Mouse (Mus musculus) liver, postnatal 0 days (tissue): ENCODE data around the gene Hsd11b1. TPM values are rescaled to one million over a fixed set of nuclear protein-coding genes. Genes with fewer than 3 reads are reported as not detected.
"Not testable (repeated sequence)": the region's sequence is repeated elsewhere in the genome, so short reads cannot be mapped to it uniquely, and the experiment has no call there.

Experiments
- ATAC-seq: fragments of 200-750 bp; cut with Nextera tagmentation; 2 replicates; pipeline ENCODE4 v1.8.0; 2017; ENCODE audit warnings: mild to moderate bottlenecking, moderate library complexity
- DNase-seq: peaks from one replicate; pipeline ENCODE4 v3.0.0-alpha.2; 2016
- H3K27ac ChIP-seq: fragments of 300-500 bp; sonication (generic); 2 replicates; pipeline ENCODE4 v1.5.1; 2014; ENCODE audit warnings: antibody characterized with exemption, moderate library complexity, mild to moderate bottlenecking, low read depth
- H3K27me3 ChIP-seq: fragments of 300-500 bp; sonication (generic); 2 replicates; pipeline ENCODE4 v1.6.1; 2014; ENCODE audit warnings: low read length, control low read depth, mixed read lengths; ENCODE audit not compliant: insufficient read depth
- H3K36me3 ChIP-seq: fragments of 300-500 bp; sonication (generic); replicated peaks from 2 replicates; pipeline ENCODE4 v1.6.1; 2014; ENCODE audit warnings: mild to moderate bottlenecking, control low read depth, low read length, moderate library complexity, mixed read lengths; ENCODE audit not compliant: insufficient read depth
- H3K4me1 ChIP-seq: fragments of 300-500 bp; sonication (generic); 2 replicates; pipeline ENCODE4 v1.6.1; 2014; ENCODE audit warnings: antibody characterized with exemption, mild to moderate bottlenecking, control low read depth; ENCODE audit not compliant: insufficient read depth
- H3K4me2 ChIP-seq: fragments of 300-500 bp; sonication (generic); 2 replicates; pipeline ENCODE4 v1.6.1; 2014; ENCODE audit warnings: low read depth, mild to moderate bottlenecking, low read length, moderate library complexity, mixed read lengths
- H3K4me3 ChIP-seq: fragments of 300-500 bp; sonication (generic); 2 replicates; pipeline ENCODE4 v1.5.1; 2014; ENCODE audit warnings: low read depth, low read length
- H3K9ac ChIP-seq: fragments of 300-500 bp; sonication (generic); replicated peaks from 2 replicates; pipeline ENCODE4 v1.6.1; 2014; ENCODE audit warnings: mild to moderate bottlenecking, moderate library complexity
- H3K9me3 ChIP-seq: fragments of 300-500 bp; sonication (generic); 2 replicates; pipeline ENCODE4 v1.6.1; 2016; ENCODE audit warnings: mild to moderate bottlenecking, control low read depth, low read length, mixed read lengths
- CTCF ChIP-seq: sonication (generic); IDR thresholded peaks from 2 replicates; pipeline ENCODE4 v1.5.1; 2016; ENCODE audit warnings: antibody characterized with exemption, low read depth
- EP300 ChIP-seq: IDR thresholded peaks from 2 replicates; pipeline ENCODE4 v1.6.1; 2016; ENCODE audit warnings: antibody characterized with exemption, low read depth, mild to moderate bottlenecking
- WGBS: fragments of 180-500 bp; shearing (Covaris S2); extraction: QIAGEN DNeasy Blood & Tissue Kit; methylation state at CpG from one replicate; pipeline ENCODE4 v1.1.7; 2014; ENCODE audit not compliant: insufficient replicate concordance; 5-methylcytosine and 5-hydroxymethylcytosine counted together
- polyA plus RNA-seq: library from polyadenylated mRNA; unstranded; fragments of >200 nt; fragmentation: Nextera tagmentation; extraction: Ambion mirVana; gene quantifications from 2 replicates; pipeline ENCODE4 v1.2.1, GENCODE M21; 2015

Hsd11b1 gene
- polyA plus RNA-seq, 1 experiment from 2014 or later: 252 TPM

GRCm38 (mm10) chr1:193259559-193259958 lies 4.3 kb downstream of the Hsd11b1 start:
- Histone ChIP-seq H3K27ac (no peak overlapping the region), H3K9ac (no peak overlapping the region), H3K27me3 (no peaks in the 10 kb centered on the region), H3K9me3 (no peaks in the 10 kb centered on the region), H3K4me2 (no peak overlapping the region), H3K4me3 (no peak overlapping the region), H3K36me3 (no peaks in the 10 kb centered on the region), H3K4me1 (peaks cover 13% of the 10 kb centered on the region; the same call in 1 of the 2 replicates)
- ATAC-seq: no peak
- no peak for DNase-seq
- 76% methylated on average over 9 of the region's 9 CpGs for WGBS
- TF ChIP-seq EP300 (no peak), CTCF (no peak)

GRCm38 (mm10) chr1:193256621-193257098 lies 7.2 kb downstream of the Hsd11b1 start:
- H3K27ac ChIP-seq: no peak overlapping the region
- no peak overlapping the region for H3K4me3 ChIP-seq
- H3K36me3 ChIP-seq: no peaks in the 10 kb centered on the region
- no peaks in the 10 kb centered on the region for H3K9me3 ChIP-seq
- H3K4me2 ChIP-seq: no peak overlapping the region
- ATAC-seq: no peak
- 0 out of 2 replicates have a peak, but pooled peaks cover under 1% of the 10 kb centered on the region for H3K4me1 ChIP-seq
- WGBS: 60% methylated on average over 5 of the region's 5 CpGs
- DNase-seq: no peak
- no peak overlapping the region for H3K9ac ChIP-seq
- H3K27me3 ChIP-seq: no peaks in the 10 kb centered on the region
- no peak for TF ChIP-seq CTCF
- no peak for TF ChIP-seq EP300

- Histone ChIP-seq H3K4me1 (no peaks in the 10 kb centered on the region), H3K36me3 (no peaks in the 10 kb centered on the region), H3K27me3 (no peaks in the 10 kb centered on the region), H3K9ac (no peak overlapping the region), H3K4me2 (no peak overlapping the region), H3K9me3 (no peaks in the 10 kb centered on the region), H3K27ac (no peak overlapping the region), H3K4me3 (no peak overlapping the region)
- TF ChIP-seq EP300 (no peak), CTCF (no peak)
- DNase-seq: no peak
- ATAC-seq: no peak
These were observed 7.6 kb downstream of the Hsd11b1 start for GRCm38 (mm10) chr1:193256289-193256577.

- no peak overlapping the region for H3K27ac ChIP-seq
- H3K27me3 ChIP-seq: no peaks in the 10 kb centered on the region
- DNase-seq (peak; percentile 74), ATAC-seq (no peak; the same call in 1 of the 2 replicates)
- no peaks in the 10 kb centered on the region for H3K9me3 ChIP-seq
- no peaks in the 10 kb centered on the region for H3K4me1 ChIP-seq
- no peak overlapping the region for H3K9ac ChIP-seq
- TF ChIP-seq CTCF (peak; percentile 66), EP300 (no peak)
- no peak overlapping the region for H3K4me3 ChIP-seq
- H3K4me2 ChIP-seq: no peak overlapping the region
- no peaks in the 10 kb centered on the region for H3K36me3 ChIP-seq
- WGBS: 31% methylated on average over 3 of the region's 3 CpGs
These were observed 8.2 kb downstream of the Hsd11b1 start for GRCm38 (mm10) chr1:193255488-193256288.

- 56% methylated on average over 8 of the region's 8 CpGs for WGBS
- no peak overlapping the region for H3K27ac ChIP-seq
- H3K4me2 ChIP-seq: no peak overlapping the region
- DNase-seq (no peak), ATAC-seq (no peak)
- H3K4me1 ChIP-seq: no peaks in the 10 kb centered on the region
- no peaks in the 10 kb centered on the region for H3K27me3 ChIP-seq
- no peak overlapping the region for H3K9ac ChIP-seq
- no peaks in the 10 kb centered on the region for H3K9me3 ChIP-seq
- no peak for TF ChIP-seq CTCF
- no peak for TF ChIP-seq EP300
- no peak overlapping the region for H3K4me3 ChIP-seq
- H3K36me3 ChIP-seq: no peaks in the 10 kb centered on the region
These were observed 8.8 kb downstream of the Hsd11b1 start for GRCm38 (mm10) chr1:193255032-193255431.

GRCm38 (mm10) chr1:193253895-193254294 lies 10.0 kb downstream of the Hsd11b1 start:
- not testable (repeated sequence) for H3K4me2 ChIP-seq, H3K36me3 ChIP-seq, H3K27me3 ChIP-seq, DNase-seq, H3K27ac ChIP-seq, H3K9ac ChIP-seq, H3K9me3 ChIP-seq, ATAC-seq, H3K4me1 ChIP-seq, H3K4me3 ChIP-seq
- 54% methylated on average over 3 of the region's 3 CpGs for WGBS
